Mouse (Mus musculus): Measurements from ENCODE around the gene Dlg2. TPM values are rescaled to one million over a fixed set of nuclear protein-coding genes. Genes with fewer than 3 reads are reported as not detected.

Dlg2 gene
- polyA plus RNA-seq, 1 experiment from 2014 or later, result 4.1 TPM

DNA sequence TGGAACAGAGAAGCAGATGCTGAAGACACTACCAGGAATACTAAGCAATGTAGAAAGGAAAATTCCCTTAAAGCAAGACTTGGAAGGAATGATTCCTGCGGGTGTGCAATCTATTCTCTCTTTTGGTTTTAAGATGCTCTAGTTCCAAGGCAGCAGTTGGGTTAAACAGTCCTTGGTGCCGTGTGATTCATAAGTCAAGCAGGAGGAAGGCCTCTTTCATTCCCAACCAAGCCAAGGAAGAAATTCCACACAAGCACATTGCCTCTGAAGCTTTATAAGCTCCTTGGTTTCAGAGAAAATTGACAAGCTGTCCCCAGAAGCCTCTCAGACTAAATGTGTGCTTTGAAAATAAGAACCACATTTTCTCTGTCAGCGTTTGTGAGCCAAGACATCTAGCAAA lies 1309.4 kb downstream of the Dlg2 start:
- no peaks in the 10 kb centered on the region for H3K9me3 ChIP-seq
- no peak overlapping the region for H3K9ac ChIP-seq
- no peak overlapping the region for H3K4me3 ChIP-seq (replicated peaks)
- no peaks in the 10 kb centered on the region for H3K4me1 ChIP-seq
- no peak for ATAC-seq (ENCODE audit: insufficient read depth, low FRiP score, low read depth)
- no peaks in the 10 kb centered on the region for H3K27me3 ChIP-seq (replicated peaks)
- 51% methylated on average over 3 of the region's 3 CpGs for WGBS
- H3K27ac ChIP-seq, result no peak overlapping the region
- no peak overlapping the region for H3K4me2 ChIP-seq
- H3K36me3 ChIP-seq, result no peaks in the 10 kb centered on the region

DNA sequence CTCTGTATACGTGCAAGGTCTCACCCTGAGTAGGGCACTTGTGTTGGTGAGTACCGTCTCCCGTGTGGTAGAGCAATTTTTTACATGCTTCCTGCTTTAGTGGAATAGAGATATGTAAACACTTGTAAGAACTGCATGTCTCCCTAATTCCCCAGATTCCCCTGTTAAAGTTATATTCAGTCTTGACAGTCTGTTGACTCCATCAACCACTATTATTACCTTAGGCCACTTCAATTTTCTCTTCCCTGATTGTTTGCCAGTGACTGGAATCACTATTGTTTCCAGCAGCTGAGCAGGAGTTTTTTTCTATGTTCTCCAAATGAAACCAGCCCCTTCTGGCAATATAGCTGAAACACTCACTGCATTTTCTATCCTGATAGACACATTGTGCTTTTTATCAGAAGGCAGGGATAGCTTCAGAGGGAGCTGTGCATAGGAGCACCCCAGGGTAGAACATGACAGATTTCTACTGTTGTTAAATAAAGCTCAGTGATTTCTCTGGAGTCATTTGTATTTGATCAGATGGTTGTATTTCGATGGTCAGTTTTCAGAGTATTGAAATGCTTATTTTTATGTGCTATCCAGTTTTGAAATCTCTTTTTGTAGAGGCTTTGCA lies 1314.6 kb downstream of the Dlg2 start:
- Histone ChIP-seq H3K9ac (no peak overlapping the region), H3K4me2 (no peak overlapping the region), H3K36me3 (no peaks in the 10 kb centered on the region), H3K27ac (no peak overlapping the region), H3K4me3 (replicated peaks) (no peak overlapping the region), H3K4me1 (no peaks in the 10 kb centered on the region), H3K27me3 (replicated peaks) (no peaks in the 10 kb centered on the region), H3K9me3 (no peaks in the 10 kb centered on the region)
- 45% methylated on average over 4 of the region's 4 CpGs for WGBS
- no peak for ATAC-seq (ENCODE audit: insufficient read depth, low FRiP score, low read depth)

DNA sequence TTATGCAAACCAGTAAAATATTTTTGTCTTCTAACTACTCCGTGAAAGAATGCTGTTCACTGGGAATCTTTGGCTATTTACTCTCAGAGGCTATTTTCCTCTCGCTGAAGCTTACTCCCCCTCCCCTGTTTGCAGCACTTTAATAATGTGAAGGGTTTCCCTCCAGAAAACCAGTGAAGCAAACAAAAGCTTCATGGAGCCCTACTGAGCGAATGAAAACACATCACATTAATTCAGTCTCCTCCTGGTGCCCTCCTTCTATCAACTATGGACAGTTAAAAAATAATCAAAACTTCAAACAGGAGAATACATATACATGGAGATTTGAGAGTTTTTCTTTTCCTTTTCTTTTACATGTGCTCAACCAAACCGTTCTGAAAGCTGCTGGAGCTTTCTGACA lies 1330.2 kb downstream of the Dlg2 start:
- Histone ChIP-seq H3K4me3 (replicated peaks) (no peak overlapping the region), H3K4me1 (no peaks in the 10 kb centered on the region), H3K9me3 (no peaks in the 10 kb centered on the region), H3K27me3 (replicated peaks) (no peaks in the 10 kb centered on the region), H3K4me2 (no peak overlapping the region), H3K9ac (no peak overlapping the region), H3K36me3 (no peaks in the 10 kb centered on the region), H3K27ac (no peak overlapping the region)
- WGBS, result 52% methylated on average over 4 of the region's 4 CpGs
- no peak for ATAC-seq (ENCODE audit: insufficient read depth, low FRiP score, low read depth)

DNA sequence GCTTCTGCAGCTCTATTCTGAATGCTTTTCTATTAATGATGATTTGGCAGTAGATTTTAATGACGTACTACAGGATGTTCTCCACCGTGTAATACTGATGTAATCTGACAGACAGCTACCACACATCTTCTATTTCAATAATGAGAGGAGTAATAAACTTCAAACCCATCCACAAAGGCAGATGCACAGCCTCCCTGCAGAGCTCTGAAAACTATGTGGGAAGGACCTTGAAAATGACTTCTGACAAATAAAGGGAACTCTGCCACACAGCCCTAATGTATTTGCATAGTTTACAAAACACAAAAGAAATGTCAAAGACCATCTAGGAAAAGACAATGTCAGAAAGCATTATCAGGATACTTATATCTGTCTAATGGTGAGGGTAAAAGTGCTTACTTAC lies 1334.3 kb downstream of the Dlg2 start:
- no peak for ATAC-seq (ENCODE audit: insufficient read depth, low FRiP score, low read depth)
- no peaks in the 10 kb centered on the region for H3K27me3 ChIP-seq (replicated peaks)
- H3K9ac ChIP-seq, result no peak overlapping the region
- H3K4me1 ChIP-seq, result no peaks in the 10 kb centered on the region
- H3K27ac ChIP-seq, result no peak overlapping the region
- H3K4me2 ChIP-seq, result no peak overlapping the region
- 42% methylated on average over 2 of the region's 2 CpGs for WGBS
- no peaks in the 10 kb centered on the region for H3K9me3 ChIP-seq
- no peak overlapping the region for H3K4me3 ChIP-seq (replicated peaks)
- H3K36me3 ChIP-seq, result no peaks in the 10 kb centered on the region

DNA sequence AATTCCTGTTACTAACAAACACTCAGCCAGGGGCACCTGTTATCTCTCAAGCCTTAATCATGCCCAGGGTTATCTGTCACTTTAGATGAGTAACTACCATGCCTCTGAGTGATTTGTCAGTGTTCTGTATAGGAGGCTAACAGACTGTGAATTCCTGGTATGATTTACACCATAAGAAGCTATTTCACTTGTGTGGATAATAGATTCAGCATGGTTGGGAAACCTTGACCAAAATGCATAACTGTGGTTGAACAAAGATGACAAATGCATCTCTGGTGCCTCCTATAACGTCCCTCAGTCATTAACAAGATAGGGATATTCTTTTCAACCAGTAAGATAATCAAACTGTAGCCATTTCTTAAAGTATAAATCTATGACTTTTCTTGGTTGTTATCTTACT lies 1341.5 kb downstream of the Dlg2 start:
- Histone ChIP-seq H3K9ac (no peak overlapping the region), H3K27ac (no peak overlapping the region), H3K9me3 (no peaks in the 10 kb centered on the region), H3K4me1 (no peaks in the 10 kb centered on the region), H3K27me3 (replicated peaks) (no peaks in the 10 kb centered on the region), H3K4me2 (no peak overlapping the region), H3K4me3 (replicated peaks) (no peak overlapping the region), H3K36me3 (no peaks in the 10 kb centered on the region)
- 50% methylated on average over 1 of the region's 1 CpGs for WGBS
- no peak for ATAC-seq (ENCODE audit: insufficient read depth, low FRiP score, low read depth)

DNA sequence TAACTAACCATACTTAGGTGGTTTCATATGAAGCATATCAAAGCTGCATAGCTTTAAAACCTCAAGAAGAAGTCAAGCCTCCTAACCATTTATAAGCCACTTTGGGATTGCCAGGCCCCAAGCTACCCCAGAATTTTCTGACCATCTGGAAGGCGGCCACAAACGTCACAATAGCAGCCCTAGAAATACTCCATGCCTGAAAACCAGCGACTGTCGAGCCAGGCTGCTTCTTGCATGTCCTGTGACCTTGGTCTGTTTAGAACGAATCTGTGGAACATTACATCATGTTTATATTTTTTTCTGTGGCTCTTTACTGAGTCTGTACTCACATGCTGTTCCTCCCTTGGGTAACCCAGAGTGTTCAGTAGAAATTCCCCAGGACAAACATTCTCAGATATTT lies 1355.7 kb downstream of the Dlg2 start:
- Histone ChIP-seq H3K4me1 (no peaks in the 10 kb centered on the region), H3K4me3 (replicated peaks) (no peak overlapping the region), H3K27me3 (replicated peaks) (no peaks in the 10 kb centered on the region), H3K27ac (no peak overlapping the region), H3K4me2 (no peak overlapping the region), H3K9ac (no peak overlapping the region), H3K9me3 (no peaks in the 10 kb centered on the region), H3K36me3 (no peaks in the 10 kb centered on the region)
- 55% methylated on average over 5 of the region's 5 CpGs for WGBS
- no peak for ATAC-seq (ENCODE audit: insufficient read depth, low FRiP score, low read depth)

DNA sequence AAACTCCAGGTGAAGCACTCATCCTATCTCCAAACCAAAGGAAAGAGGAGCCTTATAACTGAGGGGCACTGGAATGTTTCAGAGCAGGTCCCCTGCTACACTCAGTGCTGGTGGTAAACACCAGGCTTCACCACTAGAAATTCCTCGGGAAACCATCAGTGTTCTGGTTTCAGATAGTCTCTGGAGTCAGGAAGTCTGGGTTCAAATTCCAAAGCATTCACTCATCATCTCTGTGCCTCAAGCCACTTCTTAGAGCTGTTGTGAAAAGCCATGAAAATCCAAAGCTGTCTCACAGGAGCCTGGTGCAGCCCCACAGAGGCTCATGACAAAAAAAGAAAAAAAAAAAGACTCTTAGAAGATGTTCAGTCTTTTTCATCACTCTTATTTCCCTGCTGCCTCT lies 1369.3 kb downstream of the Dlg2 start:
- Histone ChIP-seq H3K36me3 (no peaks in the 10 kb centered on the region), H3K27me3 (replicated peaks) (no peaks in the 10 kb centered on the region), H3K9ac (no peak overlapping the region), H3K27ac (no peak overlapping the region), H3K9me3 (no peaks in the 10 kb centered on the region), H3K4me3 (replicated peaks) (no peak overlapping the region), H3K4me1 (no peaks in the 10 kb centered on the region), H3K4me2 (no peak overlapping the region)
- ATAC-seq (ENCODE audit: insufficient read depth, low FRiP score, low read depth), result no peak
- 24% methylated on average over 1 of the region's 1 CpGs for WGBS

DNA sequence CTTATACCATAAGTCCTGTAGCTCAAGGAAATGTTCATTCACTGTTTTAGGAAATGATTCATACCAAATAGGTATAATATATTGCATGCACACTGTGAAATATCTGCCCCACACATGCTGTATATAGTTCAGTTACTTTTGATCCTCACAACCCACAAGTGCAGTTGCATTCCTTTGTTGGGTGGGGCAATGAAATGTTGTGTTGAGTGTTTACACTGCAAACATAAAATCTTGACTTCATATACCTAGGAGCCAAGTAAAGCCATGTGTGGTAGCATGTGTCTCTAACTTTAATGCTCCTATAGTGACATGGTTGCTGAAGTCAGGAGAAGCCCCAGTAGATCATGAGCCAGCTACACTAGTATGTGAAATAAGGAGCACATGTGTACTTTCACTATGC lies 1372.9 kb downstream of the Dlg2 start:
- Histone ChIP-seq H3K4me1 (no peaks in the 10 kb centered on the region), H3K4me2 (no peak overlapping the region), H3K9me3 (no peaks in the 10 kb centered on the region), H3K4me3 (replicated peaks) (no peak overlapping the region), H3K27me3 (replicated peaks) (no peaks in the 10 kb centered on the region), H3K36me3 (no peaks in the 10 kb centered on the region), H3K27ac (no peak overlapping the region), H3K9ac (no peak overlapping the region)
- ATAC-seq (ENCODE audit: insufficient read depth, low FRiP score, low read depth), result no peak

DNA sequence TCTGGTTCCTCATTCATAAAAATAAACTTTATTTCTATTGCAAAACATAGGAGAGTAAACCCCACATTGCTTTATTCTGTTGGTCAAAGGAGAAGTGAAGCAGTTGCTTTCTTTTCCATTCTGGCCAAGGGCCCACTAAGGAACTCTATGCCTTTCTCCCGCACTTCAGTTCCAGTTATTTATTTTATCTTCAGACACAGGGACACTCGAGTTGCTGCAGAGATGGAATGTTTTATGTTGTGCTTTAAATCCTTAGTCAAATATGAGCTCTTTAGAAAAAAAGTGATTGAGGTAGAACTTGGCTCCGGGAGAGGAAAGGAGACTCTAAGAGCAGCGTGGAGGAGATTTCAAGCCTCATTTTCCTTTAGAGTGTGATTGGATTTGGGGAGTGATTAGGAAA lies 1377.2 kb downstream of the Dlg2 start:
- no peaks in the 10 kb centered on the region for H3K27me3 ChIP-seq (replicated peaks)
- no peak overlapping the region for H3K27ac ChIP-seq
- no peaks in the 10 kb centered on the region for H3K9me3 ChIP-seq
- no peak overlapping the region for H3K4me2 ChIP-seq
- no peaks in the 10 kb centered on the region for H3K36me3 ChIP-seq
- no peaks in the 10 kb centered on the region for H3K4me1 ChIP-seq
- no peak overlapping the region for H3K4me3 ChIP-seq (replicated peaks)
- no peak for ATAC-seq (ENCODE audit: insufficient read depth, low FRiP score, low read depth)
- H3K9ac ChIP-seq, result no peak overlapping the region
- 30% methylated on average over 4 of the region's 4 CpGs for WGBS

DNA sequence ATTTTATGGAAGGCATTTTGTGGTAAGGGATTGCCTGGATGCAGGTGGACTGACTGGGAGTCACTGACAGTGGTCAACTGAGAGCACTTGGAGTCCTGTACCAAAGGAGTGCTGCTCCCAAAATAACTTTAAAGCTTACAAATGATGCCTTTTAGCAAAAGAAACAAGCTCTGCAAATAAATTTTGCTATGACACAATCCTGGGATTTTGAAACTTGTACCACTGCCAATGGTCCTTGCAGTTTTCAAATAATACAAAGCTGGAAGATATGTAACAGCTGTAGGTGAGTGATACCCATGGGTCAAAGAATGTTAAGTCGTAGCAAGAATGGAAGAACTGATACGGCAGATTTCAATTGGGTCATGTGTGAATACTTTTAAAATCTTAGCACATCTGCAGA lies 1380.5 kb downstream of the Dlg2 start:
- Histone ChIP-seq H3K27ac (no peak overlapping the region), H3K4me3 (replicated peaks) (no peak overlapping the region), H3K9ac (no peak overlapping the region), H3K36me3 (no peaks in the 10 kb centered on the region), H3K4me1 (no peaks in the 10 kb centered on the region), H3K4me2 (no peak overlapping the region), H3K9me3 (no peaks in the 10 kb centered on the region), H3K27me3 (replicated peaks) (no peaks in the 10 kb centered on the region)
- WGBS, result 35% methylated on average over 2 of the region's 2 CpGs
- ATAC-seq (ENCODE audit: insufficient read depth, low FRiP score, low read depth), result no peak

DNA sequence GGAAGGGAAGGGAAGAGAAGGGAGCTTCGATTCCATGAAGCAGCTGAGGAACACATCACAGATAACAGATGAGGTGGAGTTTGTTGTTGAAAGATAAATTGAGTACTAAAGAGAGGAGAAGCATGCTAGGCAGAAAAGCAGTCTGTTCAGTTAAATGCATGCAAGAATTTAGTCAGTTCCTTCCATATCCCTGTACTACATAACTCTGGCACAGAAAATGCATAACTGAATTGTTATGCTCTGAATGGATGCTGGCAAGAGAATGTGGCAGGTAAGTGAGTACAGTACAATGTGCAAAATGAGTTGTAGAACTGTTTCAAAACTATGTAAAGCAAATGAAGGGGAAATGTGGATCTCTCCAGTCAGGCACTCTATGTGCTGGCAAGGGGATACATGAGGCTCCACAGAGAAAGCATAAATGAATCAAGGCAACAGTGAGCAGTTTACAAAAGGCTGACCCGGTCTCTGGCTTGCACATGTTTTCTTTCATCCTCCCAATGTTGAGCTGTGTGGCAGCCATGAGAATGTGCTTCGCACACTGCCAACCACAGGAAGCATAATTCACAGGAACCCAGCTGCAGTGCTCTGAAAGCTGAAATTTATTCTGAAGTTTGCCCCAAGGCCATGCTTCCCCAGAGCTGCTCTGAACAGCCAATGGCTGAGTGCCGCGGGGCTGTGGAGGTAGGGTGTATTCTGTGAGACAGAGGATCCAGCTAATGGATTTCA lies 1386.5 kb downstream of the Dlg2 start:
- Histone ChIP-seq H3K27me3 (replicated peaks) (no peaks in the 10 kb centered on the region), H3K9me3 (no peaks in the 10 kb centered on the region), H3K27ac (no peak overlapping the region), H3K36me3 (no peaks in the 10 kb centered on the region), H3K4me2 (no peak overlapping the region), H3K9ac (no peak overlapping the region), H3K4me1 (no peaks in the 10 kb centered on the region), H3K4me3 (replicated peaks) (no peak overlapping the region)
- 47% methylated on average over 5 of the region's 5 CpGs for WGBS
- no peak for ATAC-seq (ENCODE audit: insufficient read depth, low FRiP score, low read depth)

DNA sequence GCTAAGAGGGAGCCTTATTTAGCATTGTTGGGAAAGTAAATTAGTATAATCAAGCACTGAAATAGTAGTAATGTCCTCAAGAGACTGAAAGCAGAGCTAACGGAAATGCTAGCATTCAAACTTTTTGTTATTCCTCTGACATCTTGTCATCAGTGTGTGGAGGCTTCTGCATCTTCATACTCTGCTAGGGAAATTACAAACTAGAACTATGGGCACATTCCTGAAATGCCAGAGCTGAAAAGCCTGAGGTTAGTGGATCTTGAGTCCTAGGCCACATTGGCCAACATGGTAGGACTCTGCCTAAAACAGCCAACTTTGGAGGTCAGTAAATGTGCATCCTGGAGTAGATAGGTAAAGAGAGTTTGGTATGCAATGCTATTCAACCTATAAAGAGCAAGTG lies 1392.4 kb downstream of the Dlg2 start:
- no peak for ATAC-seq (ENCODE audit: insufficient read depth, low FRiP score, low read depth)
- H3K9ac ChIP-seq, result no peak overlapping the region
- H3K9me3 ChIP-seq, result no peaks in the 10 kb centered on the region
- no peak overlapping the region for H3K27ac ChIP-seq
- no peaks in the 10 kb centered on the region for H3K4me1 ChIP-seq
- H3K27me3 ChIP-seq (replicated peaks), result no peaks in the 10 kb centered on the region
- no peak overlapping the region for H3K4me2 ChIP-seq
- 67% methylated on average over 1 of the region's 1 CpGs for WGBS
- H3K4me3 ChIP-seq (replicated peaks), result no peak overlapping the region
- no peaks in the 10 kb centered on the region for H3K36me3 ChIP-seq

DNA sequence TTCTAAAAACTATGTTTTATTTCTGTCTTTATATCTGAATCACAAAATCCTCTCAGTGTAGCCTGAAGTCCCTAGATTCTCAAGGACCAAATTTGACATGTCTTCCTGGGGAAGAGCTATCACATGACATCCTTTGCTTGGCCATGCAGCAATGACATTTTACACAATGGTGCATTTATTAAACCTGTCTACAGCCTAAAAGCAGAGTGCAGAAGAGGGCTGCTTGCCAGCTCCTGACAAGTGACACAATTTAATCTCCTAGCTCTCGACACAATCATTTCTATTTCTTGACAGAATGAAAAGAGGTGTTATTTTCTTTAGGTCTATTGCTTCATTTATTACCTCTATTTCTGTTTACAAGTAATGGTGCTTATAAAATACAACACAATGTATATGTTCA lies 1400.4 kb downstream of the Dlg2 start:
- Histone ChIP-seq H3K4me2 (no peak overlapping the region), H3K27me3 (replicated peaks) (no peaks in the 10 kb centered on the region), H3K36me3 (no peaks in the 10 kb centered on the region), H3K9ac (no peak overlapping the region), H3K4me1 (no peaks in the 10 kb centered on the region), H3K27ac (no peak overlapping the region), H3K4me3 (replicated peaks) (no peak overlapping the region), H3K9me3 (no peaks in the 10 kb centered on the region)
- WGBS, result 67% methylated on average over 1 of the region's 1 CpGs
- ATAC-seq (ENCODE audit: insufficient read depth, low FRiP score, low read depth), result no peak
